Mouse (Mus musculus): Measurements from ENCODE around the gene Tmem210.

GRCm38 (mm10) chr2:25265897-25266656 lies 21.9 kb upstream of the Tmem210 start:
- no peak for TF ChIP-seq CTCF (IDR thresholded peaks at IDR 0.05; ENCODE audit: low read depth)
- TF ChIP-seq EP300 (IDR thresholded peaks at IDR 0.05; ENCODE audit: low read depth) = no peak
